Mouse (Mus musculus): ENCODE measurements around the gene Agl.
A peak's percentile ranks its signal among the peaks of the same experiment; 100 is the strongest.

Agl gene

DNA sequence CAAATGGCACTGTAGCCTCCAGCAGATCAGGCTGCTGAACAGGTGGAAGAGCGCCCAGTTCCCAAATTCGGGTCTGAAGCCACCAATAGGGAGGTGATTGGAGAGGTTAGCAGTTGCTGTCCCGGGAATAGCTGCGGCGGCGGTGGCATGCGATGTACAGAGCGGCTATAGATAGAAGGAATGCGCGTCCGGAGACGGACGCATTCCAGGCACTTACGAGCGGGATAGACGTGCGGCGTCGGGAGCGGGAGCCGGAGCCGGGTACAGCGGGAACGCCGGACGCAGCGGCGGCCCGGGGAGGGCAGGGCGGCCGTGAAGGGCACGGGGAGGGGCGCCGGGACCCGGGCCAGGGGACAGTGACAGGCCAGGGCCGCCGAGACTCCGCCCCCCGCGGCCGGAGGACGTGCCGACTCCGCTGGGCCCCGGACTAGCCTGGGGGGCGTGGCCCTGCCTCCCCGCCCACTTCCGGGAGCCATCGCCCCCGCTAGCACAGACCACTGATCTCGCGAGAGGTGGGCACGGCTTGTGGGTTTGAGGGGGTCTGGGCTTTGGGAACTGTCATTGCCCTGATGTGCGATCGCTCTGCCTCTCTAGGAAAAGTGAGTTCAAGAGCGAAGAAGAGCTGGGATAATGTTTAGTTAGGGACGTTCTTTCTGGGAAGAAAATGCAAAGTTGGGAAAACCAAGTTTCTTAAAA, at the start of gene Agl:
Gene Agl, minus strand, starts transcription at position 356 of the 696 bp plus-strand sequence.
- DNase-seq = peak; percentile 94 to 97

DNA sequence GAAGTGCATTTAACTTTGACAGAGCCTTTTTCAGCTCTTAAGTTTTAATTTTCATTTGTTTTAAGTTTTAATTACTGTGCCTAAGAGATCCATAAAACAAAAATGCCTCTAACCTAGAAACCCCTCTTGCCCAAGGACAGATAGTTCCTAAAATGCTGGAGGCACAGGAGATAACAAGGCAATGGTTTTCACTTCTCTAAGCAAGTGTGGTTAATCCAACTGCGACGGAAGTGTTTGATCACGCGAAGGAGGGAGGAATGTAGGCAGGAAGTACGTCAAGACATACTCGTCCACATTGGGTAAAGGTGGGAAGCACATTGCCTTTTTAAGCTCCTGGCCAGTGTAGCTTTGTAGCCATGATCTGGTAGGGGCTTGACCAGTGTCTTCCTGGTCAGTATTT, 49.6 kb upstream of the Agl start:
- no peak for DNase-seq

DNA sequence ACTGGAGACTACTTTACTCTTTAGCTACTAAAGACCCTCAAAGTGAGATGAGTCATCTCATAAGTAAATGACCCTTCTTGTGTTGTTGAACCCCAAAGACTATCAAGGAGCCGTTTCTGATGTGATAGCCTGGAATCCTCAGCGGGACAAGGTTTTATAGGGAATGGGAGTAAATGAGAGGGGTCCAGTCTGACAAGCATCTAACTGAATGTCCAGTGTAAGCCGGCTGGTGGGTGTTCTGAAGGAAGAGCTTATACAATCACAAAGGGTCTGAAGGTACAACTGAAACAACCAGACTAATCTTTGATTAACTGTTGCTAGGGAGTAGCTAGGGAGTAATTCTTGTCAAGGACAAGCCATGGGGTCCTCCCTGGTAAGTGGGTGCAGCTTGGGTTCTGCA, 44.5 kb upstream of the Agl start:
- no peak for DNase-seq

DNA sequence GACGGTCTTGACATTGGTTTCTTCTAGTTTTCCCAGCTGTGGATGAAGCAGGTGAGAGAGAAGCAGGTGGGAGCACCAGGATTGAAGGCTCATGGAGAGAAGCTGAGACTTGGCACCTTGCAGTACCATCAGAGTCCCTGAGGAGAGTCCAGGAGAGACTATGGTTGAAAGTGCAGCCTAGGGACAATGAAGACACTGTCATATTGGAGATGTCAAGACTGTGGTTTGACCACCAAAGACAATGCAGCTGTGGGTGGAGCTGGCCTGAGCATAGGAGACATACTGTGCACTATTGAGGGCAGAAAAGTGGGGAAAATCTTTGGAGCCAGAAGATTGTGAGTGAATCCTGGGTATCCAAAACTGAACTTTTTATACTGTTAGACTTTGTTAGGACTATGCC, 42.4 kb upstream of the Agl start:
- no peak for DNase-seq

DNA sequence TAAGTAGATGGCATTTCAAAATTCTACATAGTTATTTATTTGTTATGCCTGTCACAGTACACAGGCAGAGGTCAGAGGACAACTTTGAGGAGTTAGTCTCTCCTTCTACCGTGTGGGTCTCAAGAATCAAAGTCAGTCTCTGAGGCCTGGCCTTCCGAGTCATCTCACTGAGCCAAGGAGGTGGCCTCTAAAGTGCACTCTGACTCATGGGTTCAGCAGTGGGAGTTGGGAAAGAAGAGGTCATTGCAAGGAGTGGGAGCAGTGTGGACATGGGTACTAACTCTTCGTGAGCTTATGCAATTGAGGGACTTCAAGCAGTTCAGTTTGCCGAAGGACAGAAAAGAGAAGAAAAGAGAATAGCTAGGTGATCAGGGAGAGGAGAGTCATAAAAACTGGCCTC, 41.0 kb upstream of the Agl start:
- DNase-seq = no peak

DNA sequence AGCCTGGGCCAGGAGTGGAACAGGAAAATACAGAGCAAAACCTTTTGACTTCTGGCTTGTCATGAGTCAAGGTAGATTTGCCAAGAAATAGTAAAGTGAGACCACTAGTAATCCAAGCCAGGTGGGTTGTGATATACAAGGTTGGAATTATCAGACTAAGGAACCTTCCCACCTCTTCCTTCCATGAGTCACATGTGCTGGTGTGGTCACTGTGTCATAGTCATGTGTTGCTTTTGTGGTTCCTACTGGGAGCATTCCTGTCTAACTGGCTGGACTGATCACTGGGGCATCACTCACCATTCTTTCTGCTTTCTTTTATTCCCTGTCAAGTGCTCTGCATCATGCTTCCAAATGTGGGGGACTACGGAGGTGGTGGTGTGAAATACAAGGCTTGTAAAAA, 40.1 kb upstream of the Agl start:
- DNase-seq = no peak

DNA sequence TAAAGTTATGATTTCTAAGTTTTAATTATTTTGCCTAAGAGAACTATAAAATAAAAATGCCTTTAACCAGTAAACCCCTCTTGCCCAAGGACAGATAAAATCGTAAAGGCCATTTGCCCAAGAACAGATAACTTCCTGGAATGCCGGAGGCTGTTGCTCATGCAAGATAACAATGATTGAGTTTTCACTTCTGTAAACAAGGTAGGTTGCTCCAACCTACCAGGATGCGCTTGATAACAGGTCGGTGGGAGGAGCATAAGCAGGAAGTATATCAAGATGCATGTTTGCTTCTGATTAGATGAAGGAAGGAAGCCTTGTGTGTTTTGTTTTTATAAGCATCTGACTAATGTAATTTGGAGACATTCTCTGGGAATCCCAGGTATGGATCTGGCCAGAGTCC, 38.1 kb upstream of the Agl start:
- DNase-seq = no peak

DNA sequence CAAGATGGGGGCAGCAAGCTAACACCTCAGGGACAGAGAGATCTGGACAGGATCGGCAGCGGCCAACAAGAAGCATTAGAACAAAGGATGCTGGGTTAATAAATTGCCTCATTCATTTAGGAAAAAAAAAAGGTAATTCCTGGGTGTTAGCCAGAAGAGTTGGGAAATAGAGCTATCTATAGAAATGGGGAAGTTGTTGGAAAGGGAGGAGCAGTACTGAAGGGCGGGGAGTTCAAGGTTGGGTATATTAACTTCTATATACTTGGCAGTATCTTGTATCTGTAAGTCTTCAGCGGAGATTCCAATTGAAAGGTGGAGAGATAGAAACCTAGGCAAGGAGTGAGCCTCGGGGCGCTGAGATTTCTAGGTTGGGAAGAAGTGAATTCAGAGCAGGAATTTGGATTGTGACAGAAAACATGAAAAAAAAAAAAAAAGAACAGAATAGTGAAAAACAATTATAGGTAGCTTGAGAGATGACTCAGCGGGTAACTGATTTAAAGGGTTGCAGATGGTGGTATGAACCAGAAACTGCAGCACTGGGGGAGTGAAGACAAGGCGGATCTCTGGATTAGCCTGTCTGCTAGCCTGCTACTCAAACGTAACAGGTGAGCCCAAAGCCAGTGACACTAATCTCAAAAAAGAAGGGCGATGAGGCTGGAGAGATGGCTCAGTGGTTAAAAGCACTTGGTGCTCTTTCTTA, 37.1 kb upstream of the Agl start:
- no peak for DNase-seq

DNA sequence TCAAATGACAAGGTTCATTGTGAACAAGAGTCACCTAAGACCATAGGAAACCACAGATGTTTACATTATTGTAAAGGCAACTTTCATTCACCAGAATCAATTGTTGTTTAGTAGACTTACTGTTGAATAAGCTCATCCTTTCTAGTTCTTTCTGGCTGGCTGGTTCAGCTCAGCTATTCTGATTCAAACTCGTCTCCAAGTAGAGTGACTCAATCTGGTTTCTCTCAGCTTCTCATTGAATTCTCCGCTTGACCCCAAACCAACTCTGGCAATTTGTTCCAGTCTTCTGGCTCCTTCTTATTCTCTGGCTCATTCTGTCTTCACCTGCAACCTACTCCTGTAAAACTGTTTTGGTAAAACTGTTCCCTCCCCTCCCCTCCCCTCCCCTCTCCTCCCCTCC, 33.3 kb upstream of the Agl start:
- no peak for DNase-seq

DNA sequence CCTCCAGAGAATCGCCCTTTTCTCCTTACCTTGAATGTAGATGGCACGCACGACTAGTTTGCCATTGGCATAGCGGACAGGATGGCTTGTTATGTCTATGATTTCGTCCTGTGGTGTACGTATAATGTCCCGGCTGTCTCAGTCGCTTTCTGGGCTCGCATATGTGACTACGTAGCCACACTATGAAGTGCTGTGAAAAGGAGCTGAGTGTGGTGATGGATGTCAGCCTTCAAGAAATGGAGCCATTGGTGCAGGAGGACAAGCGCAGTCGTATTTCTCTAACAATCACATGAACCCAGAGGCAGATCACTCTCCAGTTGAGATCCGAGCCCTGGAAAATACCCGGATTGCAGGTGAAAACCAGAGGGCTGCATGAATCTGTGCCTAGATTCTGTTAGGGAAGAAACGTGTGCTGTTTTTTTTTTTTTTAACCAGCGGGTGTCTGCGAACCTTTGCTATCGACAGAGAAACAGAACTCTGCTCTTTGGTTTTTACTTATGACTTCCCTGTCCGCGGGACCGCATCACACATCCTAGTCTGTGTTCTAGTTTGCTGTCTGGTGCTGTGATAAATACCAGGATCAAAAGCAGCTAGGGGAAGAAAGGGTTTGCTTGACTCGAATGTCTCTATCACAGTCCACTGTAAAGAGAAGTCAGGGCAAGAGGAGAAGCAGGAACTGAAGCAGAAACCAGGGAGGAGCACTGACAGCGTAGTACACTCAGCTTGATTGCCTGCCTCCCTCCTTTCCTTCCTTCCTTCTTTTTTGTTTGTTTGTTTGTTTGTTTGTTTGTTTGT, 28.9 kb upstream of the Agl start:
- no peak for DNase-seq

DNA sequence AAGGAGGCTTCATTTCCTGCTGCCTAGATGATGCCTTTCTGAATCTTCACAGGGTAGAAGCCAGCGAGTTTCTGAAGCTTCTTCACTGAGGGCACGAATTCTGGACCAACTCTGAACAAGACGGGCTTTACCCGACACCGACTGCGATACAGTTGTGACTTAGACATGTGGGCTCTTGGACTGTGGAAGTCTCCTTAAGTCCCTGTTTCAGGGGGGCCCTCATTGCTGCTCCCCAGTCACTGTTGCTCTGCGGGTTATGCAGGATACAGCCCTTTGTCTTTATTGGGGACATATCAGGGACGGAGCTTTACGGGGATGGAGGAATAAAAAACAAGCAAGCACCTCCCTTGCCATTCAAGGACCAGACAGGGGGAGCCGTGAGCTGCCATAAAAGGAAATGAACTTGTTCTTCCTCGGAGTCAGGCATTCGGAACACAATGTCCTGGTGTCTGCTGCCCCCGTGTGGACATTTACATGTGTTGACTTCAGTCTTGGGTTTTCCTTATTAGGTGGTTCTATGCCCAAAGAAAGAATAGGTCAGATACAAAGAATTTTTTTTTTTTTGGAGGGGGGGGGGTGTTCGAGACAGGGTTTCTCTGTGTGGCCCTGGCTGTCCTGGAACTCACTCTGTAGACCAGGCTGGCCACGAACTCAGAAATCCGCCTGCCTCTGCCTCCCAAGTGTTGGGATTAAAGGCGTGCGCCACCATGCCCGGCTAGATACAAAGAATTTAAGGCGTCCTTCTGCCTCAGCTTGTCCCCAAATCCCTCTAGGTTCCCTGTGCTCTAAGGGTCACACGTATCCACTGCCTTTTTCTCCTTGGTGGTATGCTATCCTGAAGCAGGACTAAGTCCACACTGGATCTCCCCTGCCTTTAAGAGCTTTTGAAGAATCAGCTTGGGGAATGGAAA, 28.1 kb upstream of the Agl start:
- peak; percentile 83 to 87 for DNase-seq

DNA sequence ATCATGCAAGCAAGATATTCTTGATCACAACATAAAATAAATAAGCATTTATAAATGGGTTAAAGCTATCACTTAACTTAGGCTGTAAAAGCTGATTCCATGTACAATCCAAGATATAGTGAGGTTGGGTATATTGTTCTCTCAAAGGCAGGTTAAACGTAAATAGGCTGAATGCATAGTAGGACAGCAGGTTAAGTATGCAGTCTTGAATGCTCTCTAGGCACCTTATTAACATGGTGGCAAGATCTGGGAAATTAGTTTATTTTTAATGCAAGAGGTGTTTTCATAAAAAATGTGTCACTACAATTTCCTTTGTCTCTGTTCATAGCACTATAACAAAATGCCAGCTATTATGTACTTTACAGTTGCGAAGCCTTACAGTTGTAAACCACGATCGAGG, 27.4 kb upstream of the Agl start:
- no peak for DNase-seq

DNA sequence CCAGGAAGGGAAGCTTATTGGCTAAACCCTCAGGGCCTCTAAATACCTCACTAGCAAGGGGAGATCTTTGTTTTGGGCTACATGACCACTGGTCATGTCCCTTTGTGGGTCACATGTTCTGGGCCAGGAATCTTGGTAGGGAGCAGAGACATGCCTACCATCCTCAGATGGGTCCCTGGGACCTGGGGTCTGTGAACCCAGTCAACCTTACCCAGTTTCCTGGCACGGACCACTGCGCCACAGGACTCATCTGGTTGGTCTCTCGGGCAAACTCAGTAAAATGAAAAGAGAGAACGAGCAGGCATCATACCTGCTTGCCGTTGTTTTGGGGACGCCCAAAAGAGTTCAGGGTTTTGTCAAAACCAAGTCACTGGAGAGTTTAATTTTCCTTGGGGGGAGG, 26.3 kb upstream of the Agl start:
- no peak for DNase-seq

DNA sequence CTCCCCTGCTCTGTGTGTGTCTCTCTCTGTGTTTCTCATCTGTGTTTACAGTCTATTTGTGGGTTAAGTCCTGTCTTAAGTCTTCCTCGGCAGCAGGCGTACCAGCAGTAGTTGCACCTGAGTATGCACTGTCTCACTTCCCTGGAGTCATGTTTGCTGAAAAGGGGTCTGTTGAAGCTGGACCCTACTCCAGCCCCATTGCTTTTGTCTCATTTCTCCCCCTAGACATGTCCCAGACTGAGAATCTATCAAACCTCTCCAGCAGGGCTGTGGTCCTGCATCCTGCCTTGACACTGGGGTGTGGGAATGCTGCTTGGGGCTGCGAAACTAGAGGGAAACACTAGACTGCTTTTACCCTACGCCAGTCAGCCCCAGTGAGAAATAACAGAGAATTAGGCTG, 25.5 kb upstream of the Agl start:
- no peak for DNase-seq

DNA sequence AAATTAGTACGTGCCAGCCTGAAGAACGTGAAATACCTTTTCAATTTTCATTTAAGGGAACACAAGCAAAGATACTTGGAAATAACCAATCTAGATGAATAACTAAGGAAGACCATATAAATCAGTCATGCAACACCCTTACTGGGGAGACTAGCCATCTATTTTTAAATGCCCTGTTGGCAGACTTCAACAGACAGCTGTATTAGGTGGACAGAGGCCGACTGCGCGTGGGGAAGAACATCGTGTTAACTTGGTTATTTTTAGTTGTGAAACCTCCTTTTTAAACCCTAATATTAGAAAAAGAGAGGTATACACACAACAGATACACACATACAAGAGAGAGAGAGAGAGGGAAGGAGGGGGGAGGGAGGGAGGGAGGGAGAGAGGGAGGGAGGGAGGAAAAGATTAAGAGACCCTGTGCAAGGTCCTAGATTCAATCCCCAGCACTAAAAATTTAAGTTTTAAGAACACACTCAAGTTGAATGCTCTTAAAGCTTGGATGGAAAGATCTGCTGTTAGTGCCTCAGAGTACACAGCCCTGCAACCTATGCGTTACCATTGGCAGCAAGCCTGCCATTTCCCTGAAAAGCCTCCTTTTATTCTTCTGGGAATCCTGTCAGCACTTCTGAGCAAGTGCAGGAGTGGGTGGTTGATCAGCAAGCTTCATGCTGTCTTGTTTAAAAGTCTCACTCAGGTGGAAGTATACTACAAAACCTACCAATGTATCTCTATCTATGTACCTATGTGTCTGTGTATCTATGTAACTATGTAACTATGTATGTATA, 24.8 kb upstream of the Agl start:
- no peak for DNase-seq

DNA sequence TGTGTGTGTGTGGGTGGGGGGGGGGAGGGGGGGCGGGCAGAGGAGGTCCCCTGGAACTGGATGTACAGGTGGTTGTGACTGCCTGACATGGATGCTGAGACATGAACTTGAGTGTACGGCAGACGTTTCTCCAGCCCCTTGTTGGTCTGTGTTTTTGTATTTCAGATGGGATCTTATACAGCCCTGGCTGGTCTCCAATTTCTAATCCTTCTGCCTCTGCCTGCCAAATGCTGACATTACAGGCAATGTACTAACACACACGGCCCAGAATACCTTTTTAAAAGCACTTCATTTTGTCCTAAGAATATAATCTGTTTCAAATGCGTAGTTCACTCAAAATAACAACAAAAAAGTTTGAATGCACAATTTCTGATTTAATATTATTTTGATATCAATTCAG, 23.4 kb upstream of the Agl start:
- DNase-seq = no peak

DNA sequence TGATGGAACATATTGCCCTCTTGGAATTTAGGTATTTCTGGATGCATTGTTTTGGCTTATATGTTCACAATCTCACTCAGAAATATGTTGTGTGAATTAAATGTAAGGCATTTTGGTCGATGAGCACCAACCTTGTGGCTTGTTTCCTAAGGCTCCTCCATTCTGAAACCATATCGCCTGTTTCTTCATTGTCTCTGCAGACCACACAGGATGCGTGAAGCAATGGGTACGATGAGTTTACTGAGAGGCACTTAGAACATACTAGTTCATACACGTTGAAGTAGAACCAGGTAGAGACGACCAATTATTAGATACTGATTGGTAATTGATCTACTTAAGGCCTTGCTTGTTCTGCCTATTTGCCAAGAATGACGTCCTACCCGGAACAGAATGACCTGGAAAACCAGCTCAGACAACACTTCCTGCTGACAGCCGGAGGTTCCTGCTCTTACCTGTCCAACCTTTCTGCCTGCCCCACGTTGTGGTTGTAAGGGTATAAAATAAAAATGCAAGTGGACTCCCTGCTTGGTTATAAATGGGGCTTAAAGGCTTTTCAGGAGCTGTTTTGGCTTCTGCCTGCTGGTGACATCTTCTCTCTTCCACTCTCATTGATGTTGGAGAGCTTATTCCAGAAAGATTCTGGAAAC, 21.4 kb upstream of the Agl start:
- no peak for DNase-seq

DNA sequence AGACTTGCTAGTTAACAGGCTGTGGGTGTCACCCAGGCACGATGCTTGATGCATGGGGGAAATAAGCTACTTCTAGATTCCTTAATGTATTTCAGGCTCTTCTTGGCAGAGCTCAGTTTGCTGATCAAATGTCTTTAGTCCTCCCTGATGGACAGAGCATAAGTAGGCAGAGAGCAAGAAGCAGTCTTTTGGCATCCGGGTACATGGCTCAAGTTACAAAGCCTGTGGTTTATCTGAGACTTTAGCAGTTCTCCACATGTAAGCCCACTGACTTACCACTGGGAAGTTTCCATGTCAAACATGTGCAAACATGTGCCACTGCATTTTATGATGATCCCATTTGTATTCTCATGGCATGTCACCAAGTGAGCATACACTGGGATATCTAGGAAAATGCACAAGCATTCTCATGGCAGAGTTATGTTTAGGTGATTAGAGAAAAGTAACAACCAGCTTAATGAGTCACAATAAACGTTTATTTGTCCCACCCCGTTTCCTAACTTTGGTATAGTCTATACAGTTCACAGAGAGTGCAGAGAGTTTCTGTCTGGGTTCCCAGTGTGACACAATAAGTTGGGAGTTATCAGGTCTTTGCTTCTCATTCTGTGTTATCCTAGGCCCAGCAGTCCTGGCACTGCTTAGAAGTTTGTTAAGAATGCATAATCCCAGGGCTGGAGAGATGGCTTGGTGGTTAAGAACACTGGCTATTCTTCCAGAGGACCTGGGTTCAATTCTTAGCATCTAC, 18.7 kb upstream of the Agl start:
- no peak for DNase-seq

DNA sequence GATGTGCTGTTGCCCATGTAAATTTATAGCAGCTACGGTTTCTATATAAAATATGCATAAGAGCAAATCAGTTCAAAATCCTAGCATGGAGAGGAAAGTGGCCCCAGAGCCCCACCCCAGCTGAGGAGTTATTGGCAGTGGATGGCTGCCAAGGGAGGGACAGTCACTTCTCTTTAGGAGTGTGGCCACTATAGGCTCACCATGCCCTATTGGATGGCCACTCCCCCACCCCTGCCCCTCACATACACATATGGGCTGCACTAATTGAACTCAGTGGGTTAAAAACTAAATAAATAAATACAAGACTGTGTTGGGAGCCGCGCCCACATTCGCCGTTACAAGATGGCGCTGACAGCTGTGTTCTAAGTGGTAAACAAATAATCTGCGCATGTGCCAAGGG, 9.3 kb upstream of the Agl start:
- no peak for DNase-seq

DNA sequence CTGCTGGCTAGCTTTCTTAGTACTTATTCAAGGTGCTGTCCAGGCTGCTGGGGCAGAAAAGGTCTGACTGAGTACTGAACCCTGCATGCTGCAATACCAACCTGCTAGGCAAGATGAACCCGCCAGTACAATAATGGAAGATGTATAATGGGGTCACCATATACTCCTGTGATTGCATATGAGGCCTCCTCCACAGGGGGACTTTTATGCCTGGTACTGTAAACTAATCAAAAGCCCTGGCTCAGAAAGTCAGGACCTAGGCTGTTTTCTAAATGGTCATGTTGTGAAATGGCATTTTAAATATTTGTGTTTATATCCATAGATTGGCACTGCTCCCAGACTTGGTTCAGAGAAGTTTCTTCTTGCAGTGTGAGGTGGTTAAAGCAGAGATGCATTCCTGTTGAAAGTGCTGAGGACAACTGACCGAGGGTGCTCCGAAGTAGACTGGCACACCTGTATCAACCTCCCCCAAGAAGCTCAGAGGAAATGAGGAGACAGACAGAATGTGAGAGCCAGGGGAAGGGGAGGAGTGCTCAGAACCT, 8.8 kb upstream of the Agl start:
- DNase-seq = no peak

DNA sequence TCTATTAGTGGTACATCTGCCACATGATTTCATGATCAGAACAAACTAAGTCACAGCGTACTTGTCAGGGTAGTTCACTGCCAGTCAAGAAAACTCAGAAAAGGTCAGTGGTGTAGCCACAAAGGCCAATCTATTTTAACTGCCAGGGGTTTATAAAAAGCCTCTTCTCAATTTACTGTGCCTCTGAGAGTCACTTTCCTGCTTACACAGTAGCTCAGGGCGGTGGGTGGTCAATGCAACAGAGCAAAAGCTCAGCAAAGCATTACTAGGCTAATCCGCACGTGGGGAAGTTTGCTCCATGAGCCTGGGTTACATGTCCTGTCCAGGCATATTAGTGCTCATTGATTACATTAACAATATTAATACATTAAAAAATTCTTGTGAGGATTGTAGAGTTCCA, 8.0 kb upstream of the Agl start:
- no peak for DNase-seq
